Mouse (Mus musculus) embryo, embryonic 10 days (tissue): ENCODE measurements around the gene Ppfibp1.
A peak's percentile ranks its signal among the peaks of the same experiment; 100 is the strongest.

Experiments
- DNase-seq: peaks from one replicate; pipeline ENCODE4 v3.0.0-alpha.2; 2015; ENCODE audit warnings: low spot score

The Ppfibp1 gene

DNA sequence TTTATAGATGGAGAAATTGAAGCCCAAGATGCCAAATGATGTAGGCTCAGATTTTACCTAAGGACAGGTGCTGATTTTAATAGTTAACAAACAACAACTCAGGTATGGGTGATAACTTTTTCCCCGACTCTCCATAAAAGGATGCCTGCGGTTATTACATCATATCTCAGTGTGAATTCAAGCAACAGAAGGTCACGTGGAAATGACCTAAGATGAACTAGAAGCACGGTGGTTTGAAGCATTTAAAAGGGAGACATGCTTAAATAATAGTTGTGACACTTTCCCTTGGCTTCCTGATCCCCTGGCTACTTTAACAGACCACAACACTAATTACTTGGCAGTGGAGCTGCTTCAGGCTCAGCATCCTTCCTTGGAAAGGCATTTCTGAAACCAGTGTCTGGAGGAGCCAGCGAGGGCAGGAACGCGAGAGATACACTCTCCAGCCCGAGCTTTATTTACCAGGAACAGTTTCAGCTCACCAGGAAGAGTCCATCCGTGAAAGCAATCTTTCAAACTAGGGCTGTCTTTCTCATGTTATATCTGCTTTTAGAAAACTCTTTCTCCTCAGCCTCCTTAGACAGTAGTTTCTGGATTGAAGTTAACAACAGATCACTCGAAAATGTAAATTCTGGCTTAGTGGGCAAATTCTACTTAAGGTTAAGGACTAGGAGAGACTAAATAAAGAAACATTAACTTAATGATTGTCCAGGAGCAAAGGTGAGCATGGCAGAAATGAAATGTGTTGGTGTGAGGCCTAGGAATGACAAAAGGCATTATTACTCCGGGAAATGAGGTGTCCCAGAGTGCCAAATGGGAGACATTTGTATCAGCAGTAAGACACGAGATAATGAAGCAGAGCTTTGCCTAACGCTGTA, 6.2 kb upstream of the Ppfibp1 start:
- no peak for DNase-seq

DNA sequence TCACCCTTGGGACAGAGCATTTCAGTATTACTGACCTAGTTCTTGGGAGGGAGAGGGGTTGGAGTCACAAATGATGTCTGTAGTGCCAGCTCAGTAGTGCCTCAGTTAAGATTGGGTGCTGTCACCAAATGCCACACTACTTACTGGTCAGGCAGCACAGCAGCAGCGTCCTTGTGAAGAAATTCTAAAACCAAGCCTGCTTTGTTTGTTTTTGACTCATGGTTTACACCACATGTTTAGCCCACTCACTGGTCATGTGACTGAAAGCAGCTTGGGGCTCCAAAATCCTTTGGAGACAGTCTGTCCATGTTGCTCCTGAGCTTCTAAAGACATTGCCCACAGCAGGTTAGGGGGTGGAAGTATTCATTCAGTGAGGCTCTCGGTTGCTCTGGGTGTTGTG, 4.9 kb upstream of the Ppfibp1 start:
- no peak for DNase-seq

DNA sequence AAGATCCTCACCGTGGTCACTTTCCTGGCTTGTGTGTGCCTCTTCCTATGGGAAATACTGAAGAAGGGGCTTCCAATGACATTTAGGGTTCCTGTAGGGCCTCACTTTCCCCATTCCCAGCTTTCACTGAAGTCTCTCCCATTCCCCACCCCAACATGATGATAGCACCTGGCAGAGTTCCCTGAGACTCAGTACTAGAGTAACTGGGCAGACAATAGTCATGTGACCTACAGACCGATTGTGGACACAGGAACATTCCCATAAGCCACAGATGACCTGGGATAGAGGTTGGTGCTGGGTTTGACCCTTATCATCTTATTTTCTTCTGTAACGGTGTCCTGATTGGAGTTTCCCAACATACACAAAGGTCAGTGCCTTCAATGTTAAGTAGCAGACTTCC, 4.1 kb upstream of the Ppfibp1 start:
- DNase-seq = no peak

DNA sequence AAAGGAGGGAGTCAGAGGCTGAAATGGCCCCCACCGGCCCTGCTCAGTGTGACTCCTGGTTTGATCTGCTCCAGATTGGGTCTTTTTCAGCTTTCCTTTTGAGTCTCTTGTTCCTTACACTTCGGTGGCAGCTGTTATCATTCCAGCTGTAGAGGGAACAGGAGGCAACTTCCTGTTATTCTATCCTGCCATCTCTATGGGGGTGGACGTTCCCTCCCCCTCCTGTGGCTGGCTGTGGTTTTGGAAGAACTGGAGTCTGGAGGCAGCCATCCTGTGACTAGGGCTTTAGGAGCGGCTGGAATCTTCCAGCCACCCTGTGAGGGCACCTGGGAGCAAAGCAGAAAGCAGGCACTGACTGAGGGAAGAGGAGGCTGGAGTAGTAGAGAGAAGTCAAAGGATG, 3.4 kb upstream of the Ppfibp1 start:
- DNase-seq = peak; percentile 49

DNA sequence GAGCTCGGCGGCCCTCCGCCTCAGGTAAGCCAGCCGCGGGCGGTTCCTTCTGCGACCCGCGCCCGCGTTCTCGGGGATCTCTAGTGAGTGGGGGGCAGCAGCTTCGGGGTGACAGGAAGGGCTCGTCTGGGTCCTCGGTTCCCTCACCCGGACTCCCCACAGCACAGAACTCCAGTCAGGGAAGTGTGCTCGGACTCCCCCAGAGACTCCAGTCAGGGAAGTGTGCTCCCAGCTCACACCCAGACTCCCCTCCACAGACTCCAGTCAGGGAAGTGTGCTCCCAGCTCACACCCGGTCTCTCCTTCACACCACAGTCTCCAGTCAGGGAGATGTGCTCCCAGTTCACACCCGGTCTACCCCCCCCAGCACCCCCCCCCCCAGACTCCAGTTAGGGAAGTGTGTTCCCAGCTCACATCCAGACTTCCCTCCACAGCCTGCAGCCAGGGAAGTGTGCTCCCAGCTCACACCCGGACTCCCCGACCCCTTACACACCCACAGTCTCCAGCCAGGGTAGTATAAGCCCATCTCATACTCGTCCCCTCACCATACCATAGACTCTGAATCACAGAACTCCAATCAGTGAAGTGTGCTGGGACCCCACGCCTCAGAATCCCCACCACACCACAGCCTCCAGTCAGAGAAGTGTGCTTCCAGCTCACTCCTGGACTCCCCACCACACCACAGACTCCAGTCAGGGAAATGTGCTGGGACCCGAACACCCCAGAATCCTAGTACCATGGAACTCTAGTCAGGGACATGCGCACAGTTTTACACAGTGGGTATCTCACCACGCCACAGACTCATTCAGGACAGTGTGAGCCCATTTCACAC, 588 bp downstream of the Ppfibp1 start:
- no peak for DNase-seq

DNA sequence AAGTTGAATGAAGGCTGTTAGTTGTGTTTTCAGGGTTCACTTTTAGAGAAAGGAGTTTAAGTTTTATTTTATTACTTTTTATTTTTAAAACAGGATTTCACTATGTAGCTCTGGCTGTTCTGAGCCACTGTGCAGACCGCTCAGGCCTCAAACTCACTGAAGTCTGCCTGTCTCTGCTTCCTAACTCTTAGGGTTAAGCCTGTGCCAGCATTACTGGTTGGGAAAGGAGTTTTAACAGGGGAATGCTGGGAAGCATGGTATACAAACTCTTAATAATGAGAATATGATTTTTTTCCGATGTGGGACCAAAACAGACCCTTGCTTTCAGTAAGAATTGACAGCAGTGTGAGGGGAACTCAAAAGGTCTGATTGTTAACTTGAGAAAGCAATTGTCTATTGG, 1.9 kb downstream of the Ppfibp1 start:
- no peak for DNase-seq

DNA sequence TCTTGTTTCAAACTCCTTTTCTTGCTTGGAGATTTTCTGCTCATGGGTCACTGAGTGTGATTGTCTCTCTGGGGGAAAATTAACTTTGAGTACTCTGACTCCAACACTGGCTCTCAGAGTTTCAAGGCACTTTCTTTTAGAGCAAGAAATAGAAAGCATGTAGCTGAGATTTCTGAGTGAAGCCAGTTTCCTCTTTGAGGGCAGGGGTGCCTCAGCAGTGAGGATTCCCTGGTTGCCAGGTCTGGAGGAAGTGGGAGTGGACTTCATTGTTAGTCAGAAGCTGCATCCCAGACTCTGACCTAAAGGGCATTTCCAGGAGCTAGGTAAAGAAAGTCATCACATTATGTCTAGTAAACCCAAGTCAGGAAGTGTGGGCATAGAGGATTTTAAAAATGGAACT, 2.3 kb downstream of the Ppfibp1 start:
- peak; percentile 64 for DNase-seq

DNA sequence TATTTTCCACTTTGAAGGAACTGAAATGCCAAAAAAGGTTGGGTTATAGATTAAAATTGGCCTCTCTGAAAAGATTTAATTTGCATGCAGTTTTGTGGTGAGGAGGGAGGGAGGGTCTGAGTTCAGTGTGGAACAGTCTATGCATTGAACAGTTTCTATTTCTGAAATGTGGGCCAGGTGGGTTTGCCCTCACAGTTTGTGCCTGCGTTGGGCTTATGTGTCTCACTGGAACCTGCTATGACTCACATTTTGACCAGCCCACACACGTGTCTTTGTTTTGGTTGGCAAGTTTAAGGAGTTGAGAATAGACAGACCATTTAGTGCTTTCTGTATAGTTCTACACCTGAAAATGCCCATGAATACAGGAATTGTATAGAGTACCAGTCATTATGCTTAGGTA, 5.6 kb downstream of the Ppfibp1 start:
- DNase-seq = no peak

DNA sequence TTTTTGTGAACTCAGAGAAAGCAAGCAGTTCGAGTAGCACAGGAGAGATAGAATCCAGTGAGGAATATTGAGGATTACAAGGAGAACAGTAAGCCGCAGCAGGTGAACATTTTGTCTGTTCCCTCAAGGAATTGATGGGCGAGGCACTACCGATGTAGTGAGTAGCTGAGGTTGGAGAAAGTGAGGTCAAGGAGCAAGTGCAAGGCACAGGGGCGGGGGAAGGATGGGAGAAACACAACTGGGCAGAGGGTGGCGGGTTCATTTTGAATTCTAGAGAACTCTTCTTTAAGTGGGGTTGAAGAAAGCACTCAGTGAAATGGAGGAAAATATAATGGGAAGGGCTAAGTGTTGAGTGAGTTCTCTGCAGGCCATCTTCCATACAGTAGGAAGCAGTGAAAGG, 10.4 kb downstream of the Ppfibp1 start:
- no peak for DNase-seq

DNA sequence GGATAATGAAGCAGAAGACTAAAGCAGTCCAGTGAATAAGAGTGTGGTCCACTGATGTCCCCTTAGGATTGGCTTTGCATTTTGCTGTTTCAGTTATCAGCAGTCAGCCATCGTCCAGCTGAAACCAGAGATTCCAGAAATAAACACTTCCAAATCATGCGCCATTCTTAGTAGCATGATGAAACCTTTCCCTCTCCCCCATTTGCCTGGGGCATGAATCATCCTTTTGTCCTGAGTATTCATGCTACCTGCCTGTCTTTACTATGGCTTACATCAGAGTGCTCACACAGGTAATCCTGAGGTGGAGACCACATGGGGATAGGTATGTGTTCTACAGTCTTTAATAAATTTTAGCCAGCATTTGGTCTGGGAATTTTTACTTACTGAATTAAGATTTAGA, 11.4 kb downstream of the Ppfibp1 start:
- DNase-seq = no peak

DNA sequence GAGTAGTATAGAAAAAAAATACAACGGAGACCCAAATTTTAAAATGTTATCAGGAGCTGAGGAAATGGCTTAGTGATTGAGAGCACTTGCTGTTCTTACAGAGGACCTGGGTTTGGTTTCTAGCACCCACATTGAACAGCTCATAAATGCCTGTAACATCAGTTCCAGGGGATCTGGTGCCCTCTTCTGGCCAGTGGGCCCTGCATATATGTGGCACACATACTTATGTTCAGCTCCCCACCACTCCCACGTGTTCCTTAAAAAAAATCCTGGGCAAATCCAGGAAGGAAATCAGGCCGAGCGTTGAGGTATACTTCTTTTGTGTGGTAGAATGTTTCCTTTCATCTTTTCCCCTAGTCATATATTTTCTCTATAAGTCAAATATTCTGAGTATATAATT, 13.6 kb downstream of the Ppfibp1 start:
- no peak for DNase-seq

DNA sequence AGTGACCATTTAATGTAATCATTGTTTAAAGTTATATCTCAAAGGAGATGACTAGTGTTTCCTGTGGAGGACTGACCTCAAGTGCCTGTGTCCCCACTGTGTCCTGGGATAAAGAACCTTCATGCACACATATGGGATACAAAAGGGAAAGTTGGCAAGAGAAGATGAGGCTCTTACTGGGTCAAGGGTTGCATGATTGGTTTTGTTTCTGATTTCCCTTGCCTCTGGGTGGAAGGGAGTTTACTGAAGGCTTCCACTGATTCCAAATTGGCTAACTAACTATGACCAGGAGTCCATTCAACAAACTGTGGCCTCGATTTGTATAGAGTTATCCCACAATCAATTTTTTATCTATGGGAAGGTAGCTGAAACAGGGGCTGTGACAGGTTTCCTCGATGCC, 15.3 kb downstream of the Ppfibp1 start:
- DNase-seq = no peak

DNA sequence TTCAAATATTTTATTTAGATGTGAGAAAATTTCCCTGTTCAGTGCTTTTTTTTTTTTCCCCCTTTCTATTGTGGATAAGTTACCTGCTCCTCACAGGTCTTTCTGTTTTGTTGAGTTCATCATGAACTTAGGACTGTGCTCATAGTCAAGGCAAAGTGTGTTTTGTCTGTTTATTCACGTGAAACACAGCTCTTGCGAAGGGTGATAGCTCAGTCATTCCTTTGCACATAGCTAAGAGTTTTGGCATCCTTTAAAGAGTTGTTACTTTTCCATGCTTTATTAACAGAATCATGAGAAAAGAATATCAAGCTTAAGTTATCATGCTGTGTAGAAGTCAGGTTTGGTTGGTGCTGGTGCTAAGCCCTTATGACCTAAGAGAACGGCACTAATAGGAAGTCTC, 16.4 kb downstream of the Ppfibp1 start:
- DNase-seq = no peak

DNA sequence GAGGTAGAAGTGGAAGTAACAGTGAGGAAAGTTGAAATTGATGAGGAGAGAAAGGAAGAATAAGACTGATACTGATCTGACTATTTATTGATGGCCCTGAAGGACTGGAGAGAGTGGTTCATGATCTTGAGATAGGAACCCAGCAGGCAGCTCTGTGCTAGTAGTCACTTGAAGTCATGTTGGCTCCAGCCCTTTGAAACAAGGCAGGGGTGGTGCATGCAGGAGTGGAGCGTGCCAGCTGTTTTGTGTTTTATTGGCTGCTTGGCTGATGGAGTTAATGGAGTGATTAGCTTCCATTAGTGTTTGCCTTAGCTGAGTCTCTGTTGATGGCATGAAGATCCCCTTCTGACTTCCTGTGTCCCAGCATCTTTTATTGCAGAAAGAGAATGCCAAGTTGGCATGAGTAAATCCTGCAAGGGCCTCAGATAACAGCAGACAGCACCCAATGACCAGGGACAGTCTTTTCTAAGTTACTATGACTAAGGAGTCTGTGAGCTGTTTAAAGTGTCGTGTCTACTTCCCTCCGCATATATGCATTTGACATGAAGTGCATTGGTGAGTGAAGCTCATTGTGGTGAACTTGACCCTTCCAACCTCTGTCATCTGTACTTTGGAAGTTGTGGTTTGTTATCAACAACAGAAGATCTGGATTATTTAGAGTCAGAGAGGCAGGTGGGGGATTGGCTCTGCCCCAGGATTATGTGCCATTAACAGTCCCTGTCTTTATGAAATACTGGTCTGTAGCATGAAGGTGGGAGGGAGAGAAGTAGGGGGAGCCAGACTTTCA, 17.9 kb downstream of the Ppfibp1 start:
- no peak for DNase-seq

DNA sequence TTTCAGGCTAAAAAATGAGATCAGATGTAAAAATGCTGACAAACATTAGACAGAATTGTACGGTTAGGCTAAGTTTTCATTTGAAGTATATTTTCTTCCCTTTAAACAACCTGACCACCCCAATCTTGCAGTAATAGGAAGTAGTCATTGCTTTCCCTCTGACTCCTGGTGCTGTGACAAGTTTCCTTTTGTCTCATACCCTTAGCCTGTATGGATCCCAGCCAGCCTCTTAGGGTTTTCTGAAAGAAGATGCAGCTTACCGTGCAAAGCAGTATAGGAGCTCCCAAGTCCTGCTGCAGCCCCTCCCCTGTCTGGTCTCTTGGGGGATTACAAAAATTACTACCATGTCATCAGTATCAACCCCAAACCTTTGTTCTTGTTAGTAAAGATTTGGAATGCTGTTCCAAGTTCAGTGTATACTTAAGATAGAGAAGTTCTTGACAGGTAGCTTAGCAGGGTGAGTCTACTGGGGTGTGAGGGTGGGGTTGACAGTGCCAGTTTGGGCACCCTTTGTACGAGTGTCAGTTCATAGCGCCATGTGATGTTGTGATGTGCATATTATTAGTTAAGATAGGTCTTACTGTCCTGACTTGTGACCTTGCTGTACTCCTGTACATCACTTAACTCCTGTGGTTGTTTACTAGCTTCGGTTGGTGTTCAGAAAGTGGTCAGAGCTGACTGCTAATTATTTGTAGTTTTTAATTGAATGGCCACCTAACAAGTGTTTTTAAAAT, 18.9 kb downstream of the Ppfibp1 start:
- no peak for DNase-seq

DNA sequence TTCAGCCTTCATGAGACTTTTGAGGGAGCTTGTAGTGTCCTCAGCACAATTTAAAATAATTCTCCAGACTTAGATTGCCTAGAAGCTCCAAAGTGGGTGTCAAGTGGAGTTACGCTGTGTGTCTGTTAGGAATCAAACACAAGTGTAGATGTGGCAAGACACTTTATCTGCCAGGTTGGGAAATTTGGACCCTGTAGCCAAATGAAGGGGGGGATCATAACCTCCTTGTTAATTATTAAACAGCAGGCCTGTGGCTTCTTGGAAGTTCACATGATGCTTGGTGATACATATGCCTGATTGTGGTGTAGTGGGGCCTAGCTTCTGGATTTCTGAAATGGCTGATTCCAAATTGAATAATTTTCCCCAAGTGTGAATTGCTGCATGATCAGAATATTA, 19.5 kb downstream of the Ppfibp1 start:
- DNase-seq = no peak

DNA sequence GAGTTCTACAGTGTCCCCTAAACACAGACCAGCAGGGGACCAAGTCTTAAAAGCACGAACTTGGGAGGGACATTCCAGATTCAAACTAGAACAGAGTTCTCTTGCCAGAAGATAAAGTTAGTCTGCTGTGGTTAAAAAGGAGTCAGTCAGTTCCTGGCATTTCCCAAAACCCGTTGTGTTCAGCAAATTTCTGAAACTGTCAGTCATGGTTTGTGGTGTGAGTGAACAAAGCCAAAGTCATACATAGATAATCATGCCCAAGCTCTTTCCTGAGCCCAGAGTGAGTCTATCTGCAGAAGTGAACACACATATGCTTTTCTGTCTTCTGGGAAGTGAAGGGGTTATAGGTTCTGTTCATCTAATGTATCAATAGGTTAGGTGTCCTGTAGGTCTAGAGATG, 20.5 kb downstream of the Ppfibp1 start:
- DNase-seq = no peak

DNA sequence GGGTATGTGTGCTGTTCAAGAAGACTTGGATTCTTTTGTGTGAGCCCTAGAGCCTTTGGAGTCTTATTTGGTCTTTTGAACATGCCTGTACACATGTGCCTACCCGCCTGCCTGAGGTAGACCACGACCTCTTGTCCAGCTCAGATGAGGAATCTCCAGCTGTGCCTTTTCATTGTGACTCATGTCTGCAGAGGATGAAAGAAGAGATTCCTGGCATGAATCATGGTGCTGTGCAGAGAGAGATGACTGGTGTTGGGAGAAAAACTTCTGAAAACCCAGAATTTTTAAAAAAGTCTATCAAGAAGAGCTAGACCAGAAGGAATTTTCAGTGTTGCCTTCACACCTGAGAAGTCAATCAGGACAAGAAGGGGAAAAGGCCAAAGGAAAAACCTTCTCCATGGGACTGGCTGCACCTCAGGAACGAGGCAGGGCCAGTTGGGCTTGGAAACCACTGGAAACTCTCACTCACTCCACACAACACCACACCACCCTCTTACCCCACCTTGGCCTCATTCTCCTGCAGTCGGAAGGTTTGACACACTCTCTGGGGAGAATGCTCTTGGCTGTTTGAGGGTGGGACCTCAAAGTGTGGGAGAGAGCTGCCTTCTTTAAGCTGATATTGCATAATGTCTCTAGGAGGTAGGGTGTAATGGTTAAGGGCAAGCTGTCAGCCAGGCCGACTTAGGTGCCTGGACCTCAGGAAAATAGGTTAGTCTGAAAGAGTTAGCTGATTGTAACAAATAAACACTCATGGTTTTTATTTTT, 21.6 kb downstream of the Ppfibp1 start:
- no peak for DNase-seq

DNA sequence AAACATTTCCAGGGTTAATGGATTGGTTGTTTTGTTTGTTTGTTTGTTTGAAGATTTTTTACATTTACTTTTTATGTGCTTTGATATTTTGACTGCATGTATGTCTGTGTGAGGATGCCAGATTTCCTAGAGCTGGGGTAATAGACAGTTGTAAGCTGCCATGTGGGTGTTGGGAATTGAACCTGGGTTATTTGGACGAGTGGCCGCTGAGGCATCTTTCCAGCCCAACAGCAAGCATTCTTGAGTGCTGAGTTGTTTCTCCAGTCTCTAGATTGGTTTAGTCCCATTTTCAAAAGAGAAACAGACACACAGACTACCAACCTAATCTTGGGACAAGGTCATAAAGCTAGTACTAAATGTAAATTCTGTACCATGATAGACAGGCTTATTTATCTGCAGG, 22.5 kb downstream of the Ppfibp1 start:
- DNase-seq = no peak

DNA sequence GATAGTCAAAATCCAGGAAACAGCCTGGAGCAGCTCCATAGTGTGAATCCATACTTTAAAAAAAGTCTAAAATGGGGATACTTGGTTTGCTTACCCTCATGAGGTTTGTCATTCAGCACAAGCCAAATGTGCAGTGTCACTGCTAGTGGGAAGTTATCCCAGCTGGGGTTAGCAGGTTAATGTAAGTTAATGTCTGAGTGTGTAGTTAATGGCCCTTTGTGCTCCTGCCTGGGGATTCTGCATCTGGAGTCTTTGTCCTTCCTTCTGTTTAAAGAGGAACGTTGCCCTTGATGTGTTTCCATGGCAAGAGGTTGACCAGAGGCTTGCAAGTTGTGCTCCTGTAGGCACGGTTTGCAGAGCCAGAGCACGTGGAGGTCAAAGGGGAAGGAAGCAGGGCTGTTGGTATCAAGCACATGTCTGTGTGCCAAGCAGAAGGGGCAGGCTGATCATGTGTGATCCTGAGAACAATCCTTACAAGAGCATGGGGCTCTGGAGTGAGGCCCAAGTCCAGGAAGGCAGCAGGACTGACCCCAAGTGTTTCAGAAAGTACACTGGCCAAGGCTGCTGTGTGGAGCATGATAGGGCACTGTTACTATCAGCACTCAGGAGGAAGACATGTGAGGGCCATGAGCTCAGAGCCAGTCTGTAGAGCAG, 24.7 kb downstream of the Ppfibp1 start:
- DNase-seq = peak; percentile 43
